Mouse (Mus musculus): ENCODE results near the gene Gclc. TPM values are rescaled to one million over a fixed set of nuclear protein-coding genes. Genes with fewer than 3 reads are reported as not detected.

Gene Gclc
- total RNA-seq, 2 experiments from 2014 or later: 9.1 to 10.6 TPM

DNA sequence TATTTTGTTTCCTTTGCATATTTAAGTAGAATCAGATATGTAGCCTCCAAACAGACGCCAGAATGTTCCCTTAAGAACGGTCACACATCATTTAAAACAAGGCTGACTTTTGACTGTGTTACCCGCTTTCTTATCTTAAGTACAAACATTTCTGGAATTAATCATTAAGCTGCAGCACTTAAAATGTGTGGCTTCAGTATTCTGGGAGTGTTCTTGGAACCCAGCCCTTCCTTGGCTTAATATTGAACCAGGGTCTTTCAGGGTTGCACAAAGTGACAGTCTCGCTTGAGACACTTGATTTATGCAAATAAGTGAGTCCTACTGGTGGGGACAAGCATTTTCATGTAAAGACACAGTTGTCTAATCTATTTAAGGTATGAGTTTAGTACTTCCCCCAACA, 27.9 kb downstream of the Gclc start:
- no peak for DNase-seq (ENCODE audit: low spot score)

DNA sequence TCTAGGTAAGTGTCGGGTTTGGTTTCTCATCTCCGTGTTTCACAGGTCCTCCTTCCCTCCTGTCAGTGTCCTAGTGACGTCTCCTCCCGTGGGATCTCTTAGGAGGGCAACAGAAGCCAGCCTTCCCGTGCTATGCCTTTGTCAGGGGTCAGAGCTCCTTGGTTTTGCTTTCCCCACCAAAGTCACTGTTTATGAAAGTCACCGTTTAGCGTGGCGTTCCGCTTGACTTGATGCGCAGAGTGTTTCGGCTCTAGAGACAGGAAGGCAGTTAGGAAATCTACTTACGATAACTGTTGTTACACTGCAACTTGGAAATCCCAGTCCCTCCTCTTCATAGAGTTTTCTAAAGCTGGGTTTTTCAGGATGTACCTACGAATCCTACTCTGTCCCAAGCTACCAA, 28.7 kb downstream of the Gclc start:
- DNase-seq (ENCODE audit: low spot score): no peak

- no peak for DNase-seq (ENCODE audit: low spot score)
Measured at GRCm38 (mm10) chr9:77785466-77785865, 31.1 kb downstream of the Gclc start.

- DNase-seq (ENCODE audit: low spot score): no peak
Measured at GRCm38 (mm10) chr9:77787936-77788335, 33.6 kb downstream of the Gclc start.

GRCm38 (mm10) chr9:77789615-77790348, 35.4 kb downstream of the Gclc start:
- no peak for DNase-seq (ENCODE audit: low spot score)

DNA sequence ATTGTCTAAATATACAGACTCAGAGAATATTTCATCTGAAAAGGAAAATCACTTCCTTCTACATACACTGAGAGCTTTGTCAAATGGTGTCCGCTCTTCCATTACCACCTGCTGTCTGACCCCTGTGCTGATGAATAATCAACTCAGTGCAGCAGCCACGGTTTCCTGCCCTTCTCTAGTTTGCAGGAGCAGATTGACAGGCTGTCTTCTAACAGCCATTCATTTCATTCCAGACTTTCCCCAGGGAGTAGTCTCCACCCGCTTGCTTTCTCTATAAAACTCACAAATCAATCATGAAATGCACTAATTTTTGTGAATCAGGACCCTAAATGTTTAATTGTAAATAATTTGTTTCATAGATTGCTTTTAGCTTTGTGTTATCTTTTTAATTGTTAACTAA, 39.5 kb downstream of the Gclc start:
- DNase-seq (ENCODE audit: low spot score): no peak

DNA sequence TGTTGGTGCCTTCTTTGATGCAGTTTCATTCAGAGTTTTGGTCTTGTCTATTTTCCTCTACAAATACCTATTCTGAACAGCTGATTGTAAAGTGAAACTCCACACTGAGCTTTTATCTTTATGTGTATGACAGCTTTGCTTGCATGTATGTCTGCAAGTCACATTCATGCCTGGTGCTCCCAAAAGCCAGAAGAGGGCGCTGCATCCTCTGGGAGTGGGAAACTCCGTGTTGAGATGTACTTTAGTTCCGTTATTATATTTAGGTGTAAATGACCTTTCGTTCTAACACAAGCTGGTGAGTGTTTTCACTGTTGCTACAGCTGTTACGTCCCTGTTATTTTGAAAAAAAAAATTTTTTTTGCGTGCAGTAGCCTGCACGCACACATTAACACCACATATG, 48.1 kb downstream of the Gclc start:
- DNase-seq (ENCODE audit: low spot score): peak; percentile 30

DNA sequence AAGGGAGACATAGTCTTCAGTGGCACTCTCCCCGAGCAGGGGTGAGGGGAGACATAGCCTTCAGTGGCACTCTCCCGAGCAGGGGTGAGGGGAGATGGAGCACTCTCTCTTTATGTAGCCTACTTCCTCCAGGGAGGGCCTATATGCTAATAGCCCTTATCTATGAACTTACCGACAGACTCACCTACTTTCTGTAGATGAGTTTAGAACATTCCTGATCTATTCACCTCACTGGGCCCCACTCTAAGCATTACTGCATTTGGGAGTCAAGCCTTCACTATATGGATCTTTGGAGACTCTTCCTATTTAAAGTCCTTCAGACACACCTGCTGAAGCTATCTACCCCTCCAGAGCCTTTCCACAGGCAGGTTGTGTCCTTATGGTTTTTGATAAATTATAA, 52.1 kb downstream of the Gclc start:
- no peak for DNase-seq (ENCODE audit: low spot score)

DNA sequence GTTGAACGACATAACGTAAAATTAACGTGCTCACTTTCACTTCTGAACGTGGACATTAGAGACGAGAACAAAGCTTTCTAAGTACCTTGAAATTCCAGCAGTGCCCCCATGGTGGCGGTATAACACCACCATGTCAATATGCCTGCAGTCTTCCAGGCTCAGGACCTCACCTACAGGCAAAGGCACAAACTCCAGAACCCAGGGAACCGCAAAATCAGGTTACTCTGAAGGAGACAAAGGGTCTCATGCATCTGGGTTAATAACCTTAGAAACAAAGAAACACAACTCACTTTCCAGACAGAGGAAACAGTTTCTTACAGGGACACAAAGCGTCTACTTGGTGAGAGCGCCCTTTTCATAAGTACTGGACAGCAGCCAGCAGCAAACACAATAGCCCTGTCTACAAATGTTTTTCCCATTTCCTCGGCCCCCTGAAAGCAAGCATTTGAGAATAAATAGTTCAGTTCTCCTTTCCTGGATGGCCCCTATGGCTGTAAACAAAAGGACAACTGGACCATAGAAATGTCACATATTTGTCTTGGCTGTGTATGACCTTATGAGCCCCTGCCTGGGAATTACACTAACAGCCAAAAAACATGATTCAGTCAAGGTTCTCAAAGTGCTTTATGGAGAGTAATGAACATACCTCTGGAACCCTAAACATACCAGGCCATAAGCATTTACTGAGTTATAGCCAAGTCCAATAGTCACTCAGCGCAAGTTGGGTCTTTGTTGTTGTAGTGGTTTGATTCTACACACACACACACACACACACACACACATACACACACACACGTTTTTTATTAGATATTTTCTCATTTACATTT, 52.7 kb downstream of the Gclc start:
- DNase-seq (ENCODE audit: low spot score): peak; percentile 85

DNA sequence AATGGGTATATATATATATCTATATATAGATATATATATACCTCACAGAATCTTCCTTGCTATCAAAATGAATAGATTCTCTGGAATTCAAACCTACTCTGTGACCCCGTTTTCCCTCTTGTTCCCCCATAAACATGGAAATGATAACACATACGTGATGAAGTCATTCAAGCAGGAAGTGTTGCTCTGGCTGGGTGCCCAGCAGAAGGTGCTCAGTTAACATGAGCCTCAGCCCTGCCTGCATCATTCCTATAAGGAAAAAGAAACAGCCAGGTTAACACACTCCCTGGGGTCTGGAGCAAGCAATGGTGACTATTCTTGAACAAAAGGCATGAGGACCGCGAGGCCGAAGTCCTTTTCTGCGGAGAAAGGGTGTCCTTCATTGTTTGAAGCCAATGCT, 54.1 kb downstream of the Gclc start:
- DNase-seq (ENCODE audit: low spot score): no peak

GRCm38 (mm10) chr9:77818858-77819257, 64.5 kb downstream of the Gclc start:
- DNase-seq (ENCODE audit: low spot score): no peak

GRCm38 (mm10) chr9:77819318-77819717, 65.0 kb downstream of the Gclc start:
- DNase-seq (ENCODE audit: low spot score): no peak

- no peak for DNase-seq (ENCODE audit: low spot score)
Measured at GRCm38 (mm10) chr9:77820836-77821235, 66.5 kb downstream of the Gclc start.

- DNase-seq (ENCODE audit: low spot score): peak; percentile 21
Measured at GRCm38 (mm10) chr9:77825380-77825961, 71.1 kb downstream of the Gclc start.

DNA sequence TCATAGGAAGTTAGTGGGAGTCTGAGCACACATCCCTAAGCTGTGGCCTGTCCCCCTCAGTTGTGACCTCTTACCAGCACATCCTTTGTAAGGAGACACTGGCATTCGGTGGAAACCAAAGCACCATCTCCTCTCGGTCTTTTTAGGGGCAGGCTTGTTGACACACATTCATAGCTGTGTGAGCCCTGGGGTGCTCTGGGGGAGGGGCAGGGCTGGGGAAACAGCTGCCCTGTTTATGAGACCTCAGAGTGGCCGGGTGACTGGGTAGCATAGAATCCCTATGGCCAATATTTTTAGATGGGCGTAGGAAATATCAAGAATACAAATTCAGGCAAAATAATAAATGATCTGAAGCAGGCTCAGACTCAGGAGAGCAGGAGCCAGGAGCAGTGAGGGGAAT, 71.9 kb downstream of the Gclc start:
- no peak for DNase-seq (ENCODE audit: low spot score)

DNA sequence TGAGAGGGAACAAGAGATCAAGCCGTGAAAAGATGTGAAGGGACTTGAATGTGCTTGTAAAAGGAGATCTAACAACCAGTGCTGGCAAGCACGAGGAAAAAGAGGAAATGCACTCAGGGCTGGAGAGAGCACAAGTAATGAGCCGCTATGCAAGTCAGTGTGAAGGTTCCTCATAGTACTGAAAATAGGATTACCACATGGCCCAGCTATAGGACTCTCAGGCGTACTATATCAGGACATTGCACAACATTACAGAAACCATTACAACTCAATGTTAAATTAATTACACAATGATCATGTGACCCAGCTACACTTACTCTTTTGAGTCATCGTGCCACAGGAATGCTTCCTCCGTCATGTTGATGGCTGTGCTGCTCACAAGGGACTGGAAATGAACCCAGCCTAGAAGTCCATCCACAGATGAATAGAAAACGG, 74.2 kb downstream of the Gclc start:
- DNase-seq (ENCODE audit: low spot score): peak; percentile 22

DNA sequence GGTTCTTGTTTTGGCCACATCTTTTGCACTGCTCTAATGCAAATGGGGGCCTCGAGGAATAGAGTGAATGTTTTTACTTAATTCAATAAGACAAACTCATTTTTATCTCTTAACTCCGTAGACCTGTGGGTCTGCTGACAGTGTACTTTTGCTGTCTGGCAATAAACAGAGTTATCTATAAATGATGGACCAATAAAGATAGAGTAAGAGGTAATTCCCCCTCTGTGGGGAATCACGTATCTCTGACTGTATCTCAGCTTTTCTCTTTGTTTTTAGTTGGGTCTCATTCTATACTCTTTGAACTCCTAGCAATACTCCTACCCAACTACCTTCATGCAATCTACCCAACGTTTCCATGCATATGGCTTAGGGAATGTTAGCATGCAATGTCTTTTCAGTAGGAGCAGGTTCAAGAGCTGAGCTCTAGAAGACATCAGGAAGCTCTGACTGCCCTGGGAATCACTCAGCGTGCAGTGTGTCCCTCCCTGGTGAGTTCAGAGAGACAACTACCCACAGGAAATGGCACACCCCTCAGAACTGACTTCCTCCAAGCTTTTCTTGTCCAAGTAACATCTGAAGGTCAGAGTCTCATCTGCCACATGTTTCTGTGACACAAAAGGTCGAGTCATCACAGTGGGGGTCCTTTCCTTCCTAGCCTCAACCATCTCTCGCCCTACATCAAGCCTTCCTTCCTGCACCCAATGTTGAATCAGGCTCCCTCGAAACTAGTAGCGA, 80.1 kb downstream of the Gclc start:
- peak; percentile 13 for DNase-seq (ENCODE audit: low spot score)

DNA sequence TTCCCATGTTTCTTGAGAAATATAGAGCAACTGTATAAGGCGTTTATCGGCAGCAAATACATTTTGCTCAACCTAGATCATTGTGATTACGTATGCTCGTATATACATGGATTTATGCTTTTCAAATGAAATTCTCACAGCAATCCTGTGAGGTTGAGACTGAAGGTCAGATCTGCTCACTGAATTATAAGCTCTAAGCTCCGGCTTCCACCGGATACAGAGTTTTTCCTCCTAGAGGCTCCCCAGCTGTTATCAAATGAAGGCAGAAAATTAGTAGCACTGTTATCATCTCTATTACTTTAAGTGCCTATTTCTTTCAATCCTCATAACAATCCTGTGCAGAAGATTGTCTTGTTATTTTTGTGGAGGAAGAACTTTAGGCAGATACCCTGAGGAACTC, 80.8 kb downstream of the Gclc start:
- DNase-seq (ENCODE audit: low spot score): no peak

DNA sequence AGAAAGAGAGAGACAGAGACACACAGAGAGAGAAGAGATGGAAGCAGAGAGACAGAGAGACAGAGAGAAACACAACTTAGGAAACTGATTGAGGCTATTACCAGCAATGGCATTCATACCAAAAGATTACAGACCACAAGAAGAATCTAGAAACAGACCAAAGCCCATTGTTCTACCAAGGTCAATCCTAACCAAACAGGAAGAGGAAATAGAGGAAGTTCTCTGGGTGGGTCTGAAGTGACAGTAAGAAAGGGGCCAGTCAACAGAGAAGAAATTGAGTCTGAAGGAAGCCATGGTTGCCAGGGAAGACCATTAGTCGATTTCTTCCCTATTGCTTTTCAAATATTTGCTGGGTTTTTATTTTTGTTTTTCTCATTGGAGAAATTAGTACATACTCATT, 81.4 kb downstream of the Gclc start:
- DNase-seq (ENCODE audit: low spot score): no peak

DNA sequence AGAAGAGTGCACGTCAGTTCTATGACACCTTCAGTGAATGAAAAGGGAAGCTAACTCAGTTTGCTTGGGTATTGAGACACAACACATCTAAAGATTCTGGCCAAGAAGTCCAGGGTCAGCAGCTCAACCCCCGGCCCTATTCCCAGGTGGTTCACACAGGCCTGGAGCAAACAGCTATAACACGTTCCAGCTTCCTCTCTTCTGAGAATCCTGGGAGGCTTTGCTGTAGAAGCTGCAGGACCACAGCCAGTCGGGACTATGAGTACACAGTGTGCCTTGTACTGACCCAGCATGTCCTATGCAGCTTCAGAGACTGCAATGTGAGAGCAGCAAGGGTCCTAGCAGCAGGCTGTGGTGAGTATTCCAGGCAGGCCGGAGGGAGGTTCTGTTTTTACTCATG, 84.3 kb downstream of the Gclc start:
- peak; percentile 65 for DNase-seq (ENCODE audit: low spot score)
